Mouse (Mus musculus) Patski (cell line): Measurements from ENCODE around the gene Slc25a33. TPM values are rescaled to one million over a fixed set of nuclear protein-coding genes. Genes with fewer than 3 reads are reported as not detected.
"Not testable (repeated sequence)": the region's sequence is repeated elsewhere in the genome, so short reads cannot be mapped to it uniquely, and the experiment has no call there.

Experiments
- ATAC-seq: fragments of 100-300 bp; one replicate; pipeline ENCODE4 v1.8.0; 2021
- CTCF ChIA-PET: fragments of 350-600 bp; sonication (Branson Sonifier 250); formaldehyde crosslinking; loops from one replicate; lab custom pipeline; 2022; ENCODE audit warnings: inconsistent platforms; lab: Charles Lee
- POLR2A ChIA-PET: fragments of 350-600 bp; sonication (Branson Sonifier 250); formaldehyde crosslinking; loops from one replicate; lab custom pipeline; 2022; ENCODE audit warnings: antibody characterized with exemption, inconsistent platforms; lab: Charles Lee
- DNase-seq: peaks from one replicate; pipeline ENCODE4 v3.0.0-alpha.2; 2011; ENCODE audit warnings: low read depth, low spot score
- H3K27me3 ChIP-seq: fragments of 371-371 bp; one replicate; pipeline ENCODE4 v1.5.1; 2021
- CTCF ChIP-seq: fragments of 100-300 bp; IDR thresholded peaks from one replicate; pipeline ENCODE4 v1.5.1; 2021
- in situ Hi-C: fragments of 300-500 bp; cut with MboI; formaldehyde crosslinking; loops from 3 replicates; pipeline ENCODE4 v1.11.1; 2018; ENCODE audit warnings: low pct_unique_long_range_greater_than_20kb, mixed read lengths
- polyA plus RNA-seq: library from polyadenylated mRNA; unstranded; gene quantifications from one replicate; pipeline ENCODE4 v1.2.3, GENCODE M21; 2021

Gene Slc25a33
- polyA plus RNA-seq, 1 experiment from 2014 or later, result 23.3 TPM

- in situ Hi-C loops, result no loop called here
- CTCF ChIA-PET, result no interaction called here
- no peak for ATAC-seq
- no peak for TF ChIP-seq CTCF
- no peaks in the 10 kb centered on the region for H3K27me3 ChIP-seq
- POLR2A ChIA-PET, result no interaction called here
- no peak for DNase-seq
Measured at GRCm38 (mm10) chr4:149763335-149763734, 10.7 kb downstream of the Slc25a33 start.

- ChIA-PET POLR2A (no interaction called here), CTCF (no interaction called here)
- in situ Hi-C loops, result no loop called here
- TF ChIP-seq CTCF, result no peak
- DNase-seq, result no peak
- H3K27me3 ChIP-seq, result no peaks in the 10 kb centered on the region
- no peak for ATAC-seq
Measured at GRCm38 (mm10) chr4:149759517-149759916, 14.6 kb downstream of the Slc25a33 start.

DNA sequence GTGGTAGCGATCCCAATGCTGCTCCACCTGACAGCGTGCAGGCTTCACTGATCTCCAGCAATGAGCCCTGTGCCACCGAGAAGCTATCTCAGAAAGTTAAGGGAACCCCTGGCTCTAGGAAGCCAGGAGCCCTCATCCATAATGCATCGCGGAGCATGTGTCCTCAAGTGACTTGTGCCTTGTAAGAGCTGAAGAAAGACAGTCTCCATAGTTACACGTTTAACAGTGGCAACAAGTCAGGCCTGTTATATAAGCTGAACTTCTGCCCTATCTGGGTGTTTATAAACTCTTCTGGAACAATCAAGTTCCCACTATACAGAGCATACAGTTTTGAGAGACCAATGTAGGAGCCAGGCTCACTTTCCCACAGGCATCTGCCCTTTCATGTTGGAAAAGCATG lies 15.7 kb downstream of the Slc25a33 start:
- ATAC-seq (no peak), DNase-seq (no peak)
- CTCF ChIA-PET, result no interaction called here
- no peaks in the 10 kb centered on the region for H3K27me3 ChIP-seq
- POLR2A ChIA-PET, result no interaction called here
- no peak for TF ChIP-seq CTCF
- in situ Hi-C loops, result no loop called here

DNA sequence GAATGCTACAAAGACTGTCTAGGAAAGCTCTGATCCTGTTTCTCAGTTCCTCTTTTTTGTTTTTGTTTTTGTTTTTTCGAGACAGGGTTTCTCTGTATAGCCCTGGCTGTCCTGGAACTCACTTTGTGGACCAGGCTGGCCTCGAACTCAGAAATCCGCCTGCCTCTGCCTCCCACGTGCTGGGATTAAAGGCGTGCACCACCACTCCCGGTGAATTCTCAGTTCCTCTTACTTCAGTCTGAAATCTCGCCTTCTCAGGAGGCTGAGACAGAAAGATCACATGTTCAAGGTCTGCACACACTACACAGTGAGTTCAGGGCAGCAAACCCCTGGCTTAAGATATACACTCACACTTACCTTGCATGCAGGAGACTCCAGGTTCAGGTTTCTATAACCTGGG lies 17.5 kb downstream of the Slc25a33 start:
- POLR2A ChIA-PET, in situ Hi-C loops, CTCF ChIA-PET, H3K27me3 ChIP-seq, ATAC-seq, DNase-seq: not testable (repeated sequence)

- no peak for TF ChIP-seq CTCF
- no peaks in the 10 kb centered on the region for H3K27me3 ChIP-seq
- in situ Hi-C loops, result loop anchor here (5.0 kb wide), 1 partner anchor 49 kb away; no protein-coding TSS in a partner anchor
- POLR2A ChIA-PET, result interaction anchor here (0.6 kb wide), 2 partner anchors 213 to 311 kb away, joined by 3 to 5 read pairs; no protein-coding TSS in a partner anchor
- CTCF ChIA-PET, result interaction anchor here (0.7 to 2.4 kb wide), 10 partner anchors 9 to 50 kb away, joined by 3 to 8 read pairs (median 3); no protein-coding TSS in a partner anchor
- ATAC-seq (no peak), DNase-seq (no peak)
Measured at GRCm38 (mm10) chr4:149752836-149753235, 21.2 kb downstream of the Slc25a33 start.

GRCm38 (mm10) chr4:149752124-149752799 lies 21.8 kb downstream of the Slc25a33 start:
- ATAC-seq (no peak), DNase-seq (no peak)
- CTCF ChIA-PET, result interaction anchor here (0.7 to 2.4 kb wide), 10 partner anchors 9 to 51 kb away, joined by 3 to 8 read pairs (median 3); no protein-coding TSS in a partner anchor
- in situ Hi-C loops, result loop anchor here (5.0 kb wide), 1 partner anchor 50 kb away; no protein-coding TSS in a partner anchor
- H3K27me3 ChIP-seq, result no peaks in the 10 kb centered on the region
- peak; percentile 85 for TF ChIP-seq CTCF
- POLR2A ChIA-PET, result interaction anchor here (0.6 kb wide), 1 partner anchor 213 kb away, joined by 3 read pairs; no protein-coding TSS in a partner anchor

GRCm38 (mm10) chr4:149750671-149751070 lies 23.4 kb downstream of the Slc25a33 start:
- TF ChIP-seq CTCF, result no peak
- no peak for ATAC-seq
- no peak for DNase-seq
- ChIA-PET POLR2A (no interaction called here), CTCF (no interaction called here)
- in situ Hi-C loops, result loop anchor here (5.0 kb wide), 1 partner anchor 52 kb away; no protein-coding TSS in a partner anchor
- no peaks in the 10 kb centered on the region for H3K27me3 ChIP-seq

- DNase-seq, POLR2A ChIA-PET, H3K27me3 ChIP-seq, ATAC-seq: not testable (repeated sequence)
- CTCF ChIA-PET, result interaction anchor here (1.0 kb wide), 1 partner anchor 23 kb away, joined by 3 read pairs; no protein-coding TSS in a partner anchor
- in situ Hi-C loops, result loop anchor here (5.0 kb wide), 1 partner anchor 53 kb away; no protein-coding TSS in a partner anchor
Measured at GRCm38 (mm10) chr4:149749663-149750015, 24.4 kb downstream of the Slc25a33 start.

DNA sequence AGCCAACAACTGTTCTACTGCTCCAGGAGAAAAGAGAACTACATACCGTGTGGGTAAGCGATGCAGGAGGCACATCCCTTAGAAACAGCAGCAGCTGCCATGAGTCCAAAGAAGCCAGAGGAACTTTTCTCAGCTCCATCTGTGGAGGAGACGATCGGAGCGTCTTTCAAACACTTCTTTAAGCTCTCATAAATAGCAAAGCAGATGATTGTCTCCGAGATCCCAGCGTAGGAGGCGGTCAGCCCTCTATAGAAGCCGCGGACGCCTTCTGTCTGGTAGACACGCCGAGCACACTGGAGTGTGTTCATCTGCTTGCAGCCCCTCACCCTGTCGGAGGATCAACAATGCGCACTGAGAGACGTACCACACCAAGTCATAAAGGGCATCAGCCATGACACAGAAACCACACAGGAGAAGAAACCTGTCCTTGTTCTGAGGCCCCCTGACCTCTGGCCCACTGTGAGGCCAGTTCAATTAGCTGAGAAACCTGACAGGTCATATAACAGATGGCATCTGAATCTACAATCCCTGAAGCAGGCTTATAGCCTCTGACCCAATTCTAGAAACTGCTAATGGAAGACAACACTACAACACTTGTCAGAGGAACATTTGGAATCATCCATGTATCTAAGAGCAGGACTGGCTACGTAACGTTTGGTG lies 24.9 kb downstream of the Slc25a33 start:
- in situ Hi-C loops, result no loop called here
- no peak for DNase-seq
- ChIA-PET POLR2A (no interaction called here), CTCF (interaction anchor here (1.0 kb wide), 1 partner anchor 24 kb away, joined by 3 read pairs; no protein-coding TSS in a partner anchor)
- no peaks in the 10 kb centered on the region for H3K27me3 ChIP-seq
- TF ChIP-seq CTCF, result no peak
- ATAC-seq, result no peak

GRCm38 (mm10) chr4:149744119-149744518 lies 30.0 kb downstream of the Slc25a33 start:
- ChIA-PET CTCF (no interaction called here), POLR2A (no interaction called here)
- ATAC-seq (no peak), DNase-seq (no peak)
- TF ChIP-seq CTCF, result no peak
- in situ Hi-C loops, result no loop called here
- no peaks in the 10 kb centered on the region for H3K27me3 ChIP-seq

GRCm38 (mm10) chr4:149742011-149742530 lies 32.0 kb downstream of the Slc25a33 start:
- ATAC-seq (no peak), DNase-seq (no peak)
- no peak for TF ChIP-seq CTCF
- POLR2A ChIA-PET, result interaction anchor here (0.6 kb wide), 2 partner anchors 98 to 213 kb away, joined by 3 to 7 read pairs; partner anchors contain the start of gene Spsb1
- CTCF ChIA-PET, result no interaction called here
- no peaks in the 10 kb centered on the region for H3K27me3 ChIP-seq
- in situ Hi-C loops, result no loop called here
